Mouse (Mus musculus): ENCODE data around the gene Sipa1l1. TPM values are rescaled to one million over a fixed set of nuclear protein-coding genes. Genes with fewer than 3 reads are reported as not detected.
"Not testable (repeated sequence)": the region's sequence is repeated elsewhere in the genome, so short reads cannot be mapped to it uniquely, and the experiment has no call there.

The Sipa1l1 gene
- polyA plus RNA-seq, 1 experiment from 2014 or later = 16.9 TPM

- H3K4me3 ChIP-seq = peak overlapping the region; percentile 59
- H3K27me3 ChIP-seq = no peaks in the 10 kb centered on the region
- H3K9me3 ChIP-seq (replicated peaks) = no peaks in the 10 kb centered on the region
- H3K4me2 ChIP-seq = peak overlapping the region; percentile 82
- H3K36me3 ChIP-seq = no peaks in the 10 kb centered on the region
- peak; percentile 85 for ATAC-seq (replicated peaks; ENCODE audit: insufficient number of reproducible peaks, insufficient read depth, low FRiP score, low read depth)
- WGBS = 4% methylated on average over 18 of the region's 18 CpGs
- H3K27ac ChIP-seq = peak overlapping the region; percentile 85
- H3K9ac ChIP-seq = peak overlapping the region; percentile 57
- peaks cover 25% of the 10 kb centered on the region for H3K4me1 ChIP-seq (replicated peaks)
Observed at GRCm38 (mm10) chr12:82470362-82470936, 301.3 kb downstream of the Sipa1l1 start.

GRCm38 (mm10) chr12:82472796-82473195 lies 303.7 kb downstream of the Sipa1l1 start:
- H3K9ac ChIP-seq = no peak overlapping the region
- H3K36me3 ChIP-seq = no peaks in the 10 kb centered on the region
- no peaks in the 10 kb centered on the region for H3K27me3 ChIP-seq
- no peaks in the 10 kb centered on the region for H3K9me3 ChIP-seq (replicated peaks)
- H3K4me1 ChIP-seq (replicated peaks) = peaks cover 28% of the 10 kb centered on the region
- H3K27ac ChIP-seq = no peak overlapping the region
- no peak for ATAC-seq (replicated peaks; ENCODE audit: insufficient number of reproducible peaks, insufficient read depth, low FRiP score, low read depth)
- WGBS = 70% methylated on average over 3 of the region's 3 CpGs
- no peak overlapping the region for H3K4me2 ChIP-seq
- H3K4me3 ChIP-seq = no peak overlapping the region

GRCm38 (mm10) chr12:82473238-82473637 lies 304.1 kb downstream of the Sipa1l1 start:
- H3K9me3 ChIP-seq (replicated peaks) = no peaks in the 10 kb centered on the region
- no peak overlapping the region for H3K9ac ChIP-seq
- no peaks in the 10 kb centered on the region for H3K36me3 ChIP-seq
- H3K4me2 ChIP-seq = no peak overlapping the region
- no peak overlapping the region for H3K4me3 ChIP-seq
- H3K27ac ChIP-seq = no peak overlapping the region
- ATAC-seq (replicated peaks; ENCODE audit: insufficient number of reproducible peaks, insufficient read depth, low FRiP score, low read depth) = no peak
- peaks cover 28% of the 10 kb centered on the region for H3K4me1 ChIP-seq (replicated peaks)
- WGBS = 60% methylated on average over 4 of the region's 4 CpGs
- H3K27me3 ChIP-seq = no peaks in the 10 kb centered on the region

- H3K4me3 ChIP-seq = no peak overlapping the region
- WGBS = 75% methylated on average over 4 of the region's 4 CpGs
- H3K27me3 ChIP-seq = no peaks in the 10 kb centered on the region
- no peak for ATAC-seq (replicated peaks; ENCODE audit: insufficient number of reproducible peaks, insufficient read depth, low FRiP score, low read depth)
- no peaks in the 10 kb centered on the region for H3K36me3 ChIP-seq
- no peak overlapping the region for H3K4me2 ChIP-seq
- peaks cover 31% of the 10 kb centered on the region for H3K4me1 ChIP-seq (replicated peaks)
- H3K27ac ChIP-seq = no peak overlapping the region
- no peak overlapping the region for H3K9ac ChIP-seq
- H3K9me3 ChIP-seq (replicated peaks) = no peaks in the 10 kb centered on the region
Observed at GRCm38 (mm10) chr12:82474409-82474808, 305.3 kb downstream of the Sipa1l1 start.

- ATAC-seq (replicated peaks; ENCODE audit: insufficient number of reproducible peaks, insufficient read depth, low FRiP score, low read depth) = no peak
- H3K36me3 ChIP-seq = no peaks in the 10 kb centered on the region
- H3K27ac ChIP-seq = no peak overlapping the region
- H3K4me2 ChIP-seq = no peak overlapping the region
- peaks cover 24% of the 10 kb centered on the region for H3K4me1 ChIP-seq (replicated peaks)
- H3K9me3 ChIP-seq (replicated peaks) = no peaks in the 10 kb centered on the region
- H3K27me3 ChIP-seq = no peaks in the 10 kb centered on the region
- H3K4me3 ChIP-seq = no peak overlapping the region
- 78% methylated on average over 10 of the region's 10 CpGs for WGBS
- H3K9ac ChIP-seq = no peak overlapping the region
Observed at GRCm38 (mm10) chr12:82476028-82476427, 306.9 kb downstream of the Sipa1l1 start.

GRCm38 (mm10) chr12:82476580-82476979 lies 307.5 kb downstream of the Sipa1l1 start:
- Histone ChIP-seq H3K9ac (no peak overlapping the region), H3K27me3 (no peaks in the 10 kb centered on the region), H3K4me1 (replicated peaks) (peaks cover 22% of the 10 kb centered on the region), H3K36me3 (no peaks in the 10 kb centered on the region), H3K27ac (no peak overlapping the region), H3K4me2 (no peak overlapping the region), H3K4me3 (no peak overlapping the region), H3K9me3 (replicated peaks) (no peaks in the 10 kb centered on the region)
- ATAC-seq (replicated peaks; ENCODE audit: insufficient number of reproducible peaks, insufficient read depth, low FRiP score, low read depth) = no peak
- 56% methylated on average over 2 of the region's 2 CpGs for WGBS

GRCm38 (mm10) chr12:82477826-82478225 lies 308.7 kb downstream of the Sipa1l1 start:
- ATAC-seq (replicated peaks; ENCODE audit: insufficient number of reproducible peaks, insufficient read depth, low FRiP score, low read depth) = 0 out of 2 replicates have a peak, but pooled peaks have one; percentile 27

GRCm38 (mm10) chr12:82478256-82478655 lies 309.1 kb downstream of the Sipa1l1 start:
- Histone ChIP-seq H3K4me3 (no peak overlapping the region), H3K36me3 (no peaks in the 10 kb centered on the region), H3K4me1 (replicated peaks) (peaks cover 22% of the 10 kb centered on the region), H3K4me2 (no peak overlapping the region), H3K9ac (no peak overlapping the region), H3K27ac (peak overlapping the region; percentile 52; the same call in 1 of the 2 replicates), H3K27me3 (no peaks in the 10 kb centered on the region), H3K9me3 (replicated peaks) (no peaks in the 10 kb centered on the region)
- ATAC-seq (replicated peaks; ENCODE audit: insufficient number of reproducible peaks, insufficient read depth, low FRiP score, low read depth) = no peak
- 22% methylated on average over 8 of the region's 8 CpGs for WGBS

More at GRCm38 (mm10) chr12:82477826-82478225, 308.7 kb downstream of the Sipa1l1 start:
- WGBS = 24% methylated on average over 5 of the region's 5 CpGs
- Histone ChIP-seq H3K4me2 (no peak overlapping the region), H3K4me3 (no peak overlapping the region), H3K27me3 (no peaks in the 10 kb centered on the region), H3K9ac (no peak overlapping the region), H3K36me3 (no peaks in the 10 kb centered on the region), H3K4me1 (replicated peaks) (peaks cover 22% of the 10 kb centered on the region), H3K9me3 (replicated peaks) (no peaks in the 10 kb centered on the region), H3K27ac (peak overlapping the region; percentile 52; the same call in 1 of the 2 replicates)

- peaks cover 22% of the 10 kb centered on the region for H3K4me1 ChIP-seq (replicated peaks)
- no peak overlapping the region for H3K4me2 ChIP-seq
- no peaks in the 10 kb centered on the region for H3K27me3 ChIP-seq
- peak; percentile 73; the same call in 1 of the 2 replicates for ATAC-seq (replicated peaks; ENCODE audit: insufficient number of reproducible peaks, insufficient read depth, low FRiP score, low read depth)
- no peak overlapping the region for H3K4me3 ChIP-seq
- WGBS = 45% methylated on average over 3 of the region's 3 CpGs
- no peaks in the 10 kb centered on the region for H3K36me3 ChIP-seq
- H3K27ac ChIP-seq = peak overlapping the region; percentile 52; the same call in 1 of the 2 replicates
- H3K9ac ChIP-seq = no peak overlapping the region
- no peaks in the 10 kb centered on the region for H3K9me3 ChIP-seq (replicated peaks)
Observed at GRCm38 (mm10) chr12:82479393-82479792, 310.3 kb downstream of the Sipa1l1 start.

GRCm38 (mm10) chr12:82480425-82480824 lies 311.3 kb downstream of the Sipa1l1 start:
- 61% methylated on average over 5 of the region's 5 CpGs for WGBS
- H3K4me3 ChIP-seq, H3K36me3 ChIP-seq: not testable (repeated sequence)

GRCm38 (mm10) chr12:82485466-82485865 lies 316.3 kb downstream of the Sipa1l1 start:
- H3K4me1 ChIP-seq (replicated peaks) = peaks cover 13% of the 10 kb centered on the region
- no peak overlapping the region for H3K9ac ChIP-seq
- WGBS = 63% methylated on average over 2 of the region's 2 CpGs
- H3K4me3 ChIP-seq = no peak overlapping the region
- no peaks in the 10 kb centered on the region for H3K36me3 ChIP-seq
- H3K27ac ChIP-seq = no peak overlapping the region
- H3K9me3 ChIP-seq (replicated peaks) = no peaks in the 10 kb centered on the region
- H3K4me2 ChIP-seq = no peak overlapping the region
- ATAC-seq (replicated peaks; ENCODE audit: insufficient number of reproducible peaks, insufficient read depth, low FRiP score, low read depth) = no peak
- H3K27me3 ChIP-seq = no peaks in the 10 kb centered on the region

More at GRCm38 (mm10) chr12:82480425-82480824, 311.3 kb downstream of the Sipa1l1 start:
- not testable (repeated sequence) for ATAC-seq (replicated peaks; ENCODE audit: insufficient number of reproducible peaks, insufficient read depth, low FRiP score, low read depth); H3K9ac ChIP-seq; H3K9me3 ChIP-seq (replicated peaks); H3K27me3 ChIP-seq; H3K4me2 ChIP-seq; H3K27ac ChIP-seq
- peaks cover 22% of the 10 kb centered on the region for H3K4me1 ChIP-seq (replicated peaks)

Data from heart, embryonic 15.5 days (tissue).